Mouse (Mus musculus) monocyte, adult 5-6 weeks (primary cell): ENCODE data around the gene Nrn1l. TPM values are rescaled to one million over a fixed set of nuclear protein-coding genes. Genes with fewer than 3 reads are reported as not detected.

Experiments used
- ATAC-seq: fragments of 153-309, 156-312 bp; replicated peaks from 2 replicates; pipeline ENCODE4 v1.8.0; 2017; ENCODE audit warnings: mild to moderate bottlenecking; ENCODE audit not compliant: low TSS enrichment, insufficient number of reproducible peaks, severe bottlenecking, poor library complexity, low FRiP score
- total RNA-seq: library from RNA; stranded (forward); fragments of 200-1000, 200-491, 200-594 nt; gene quantifications from 3 replicates; pipeline ENCODE4 v1.2.3, GENCODE M21; 2017

Nrn1l gene
- total RNA-seq, 1 experiment from 2014 or later = not detected

GRCm38 (mm10) chr8:105937496-105938305 lies 44.3 kb downstream of the Nrn1l start:
- ATAC-seq = no peak; the same call in 1 of the 2 replicates

GRCm38 (mm10) chr8:105938306-105938669 lies 44.9 kb downstream of the Nrn1l start, which contains the start of gene Psmb10:
Psmb10 (minus strand) TSS chr8:105938444.
- no peak for ATAC-seq

- no peak for ATAC-seq
Measured at GRCm38 (mm10) chr8:105942026-105942425, 48.7 kb downstream of the Nrn1l start.

- ATAC-seq = no peak
Measured at GRCm38 (mm10) chr8:105942542-105942941, 49.2 kb downstream of the Nrn1l start.

DNA sequence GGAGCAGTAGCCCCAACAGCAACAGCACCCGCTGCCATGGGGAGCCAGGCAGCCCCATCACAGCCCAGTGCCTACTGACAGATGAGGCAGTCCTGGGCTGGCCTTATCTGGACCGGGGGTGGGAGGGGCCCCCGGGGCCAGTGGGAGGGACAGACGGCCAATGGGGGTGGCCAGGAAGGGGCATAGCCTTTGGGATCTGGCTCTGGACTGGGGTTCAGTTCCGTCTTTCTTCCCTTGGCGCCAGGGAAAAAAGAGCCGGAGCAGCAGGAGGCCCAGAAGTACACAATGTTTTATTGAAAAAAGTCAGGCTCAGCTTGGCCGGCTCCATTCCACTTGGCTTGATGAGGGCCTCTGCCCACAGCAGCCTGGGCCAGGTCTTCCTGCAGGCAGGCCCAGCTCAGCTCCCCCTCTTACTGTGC lies 50.0 kb downstream of the Nrn1l start, which contains the start of gene Lcat:
Lcat (minus strand) TSS at position 62 of the 419 bp plus-strand sequence.
- ATAC-seq = no peak

Other genes starting within 250 kb of the Nrn1l start
- gene Carmil2, start 207.3 kb upstream of the Nrn1l start, total RNA-seq = 1.7 to 3.9 TPM (median 2.4 TPM) in 3 replicates
- gene Acd, start 192.5 kb upstream of the Nrn1l start, total RNA-seq = 8.7 to 25.2 TPM (median 9.7 TPM) in 3 replicates
- gene Pard6a, start 192.4 kb upstream of the Nrn1l start, total RNA-seq = 21.3 to 28.7 TPM (median 21.4 TPM) in 3 replicates
- not detected in 3 replicates for gene 4933405L10Rik, start 185.9 kb upstream of the Nrn1l start, total RNA-seq
- gene Enkd1, start 185.4 kb upstream of the Nrn1l start, total RNA-seq = 0.43 to 1.6 TPM in 2 of 3 replicates, not detected in the other
- gene Gfod2, start 134.9 kb upstream of the Nrn1l start, total RNA-seq = 0.21 to 2.7 TPM in 2 of 3 replicates, not detected in the other
- 11.8 to 19.7 TPM (median 13.0 TPM) in 3 replicates for gene Ranbp10, start 66.2 kb upstream of the Nrn1l start, total RNA-seq
- gene Tsnaxip1, start 65.8 kb upstream of the Nrn1l start, total RNA-seq = 0.19 TPM in 1 of 3 replicates, not detected in the others
- gene Cenpt, start 40.3 kb upstream of the Nrn1l start, total RNA-seq = 3.6 to 7.3 TPM (median 5.4 TPM) in 3 replicates
- 12.3 to 21.2 TPM (median 20.9 TPM) in 3 replicates for gene Thap11, start 38.4 kb upstream of the Nrn1l start, total RNA-seq
- gene Nutf2, start 33.0 kb upstream of the Nrn1l start, total RNA-seq = 20.2 to 38.8 TPM (median 28.6 TPM) in 3 replicates
- 29.2 to 48.9 TPM (median 46.8 TPM) in 3 replicates for gene Edc4, start 12.7 kb upstream of the Nrn1l start, total RNA-seq
- 11.4 to 15.3 TPM (median 11.6 TPM) in 3 replicates for gene Pskh1, start 6.9 kb downstream of the Nrn1l start, total RNA-seq
- not detected in 3 replicates for gene Ctrl, start 40.3 kb downstream of the Nrn1l start, total RNA-seq
- gene Psmb10, start 44.9 kb downstream of the Nrn1l start, total RNA-seq = 98.5 to 154 TPM (median 99.0 TPM) in 3 replicates
- gene Lcat, start 49.8 kb downstream of the Nrn1l start, total RNA-seq = not detected in 3 replicates
- gene Slc12a4, start 72.5 kb downstream of the Nrn1l start, total RNA-seq = 2.7 to 13.5 TPM (median 8.1 TPM) in 3 replicates
- 0.96 to 1.7 TPM (median 0.97 TPM) in 3 replicates for gene Dpep3, start 85.9 kb downstream of the Nrn1l start, total RNA-seq
- gene Dus2, start 97.8 kb downstream of the Nrn1l start, total RNA-seq = 4.4 to 16.1 TPM (median 14.3 TPM) in 3 replicates
- gene Dpep2nb, start 112.4 kb downstream of the Nrn1l start, total RNA-seq = 1.2 to 2.1 TPM (median 1.3 TPM) in 3 replicates
- gene Ddx28, start 118.3 kb downstream of the Nrn1l start, total RNA-seq = 25.7 to 34.8 TPM (median 33.9 TPM) in 3 replicates
- gene Nfatc3, start 165.3 kb downstream of the Nrn1l start, total RNA-seq = 69.7 to 114 TPM (median 95.6 TPM) in 3 replicates
- not detected in 3 replicates for gene Esrp2, start 243.4 kb downstream of the Nrn1l start, total RNA-seq